Mouse (Mus musculus) hindbrain, postnatal 0 days (tissue): ENCODE measurements at regions not wholly inside any gene's neighbourhood (a gene's known extent, or its start where the extent isn't known, plus 50 kb on each side); places are given as distances from the start of the nearest gene placed in this dataset.

Source experiments
- ATAC-seq: fragments of 200-750 bp; cut with Nextera tagmentation; 2 replicates; pipeline ENCODE4 v1.8.0; 2017; ENCODE audit warnings: mild to moderate bottlenecking, moderate TSS enrichment, moderate library complexity
- DNase-seq: peaks from one replicate; pipeline ENCODE4 v3.0.0-alpha.2; 2015; ENCODE audit warnings: low spot score
- H3K27ac ChIP-seq: fragments of 300-500 bp; sonication (generic); 2 replicates; pipeline ENCODE4 v1.5.1; 2014; ENCODE audit warnings: mild to moderate bottlenecking
- H3K27me3 ChIP-seq: fragments of 300-500 bp; sonication (generic); 2 replicates; pipeline ENCODE4 v1.6.1; 2014; ENCODE audit warnings: low read length, mixed read lengths; ENCODE audit not compliant: insufficient read depth
- H3K36me3 ChIP-seq: fragments of 300-500 bp; sonication (generic); 2 replicates; pipeline ENCODE4 v1.6.1; 2014; ENCODE audit warnings: low read length, mixed read lengths; ENCODE audit not compliant: insufficient read depth
- H3K4me1 ChIP-seq: fragments of 300-500 bp; sonication (generic); 2 replicates; pipeline ENCODE4 v1.6.1; 2014; ENCODE audit warnings: antibody characterized with exemption, low read length, mixed read lengths; ENCODE audit not compliant: insufficient read depth
- H3K4me2 ChIP-seq: fragments of 300-500 bp; sonication (generic); 2 replicates; pipeline ENCODE4 v1.6.1; 2014; ENCODE audit warnings: low read depth, mild to moderate bottlenecking, low read length, moderate library complexity, mixed read lengths
- H3K4me3 ChIP-seq: fragments of 300-500 bp; sonication (generic); 2 replicates; pipeline ENCODE4 v1.5.1; 2014; ENCODE audit warnings: low read length
- H3K9ac ChIP-seq: fragments of 300-500 bp; sonication (generic); replicated peaks from 2 replicates; pipeline ENCODE4 v1.6.1; 2014; ENCODE audit warnings: mild to moderate bottlenecking, low read length, moderate library complexity, mixed read lengths
- H3K9me3 ChIP-seq: fragments of 300-500 bp; sonication (generic); 2 replicates; pipeline ENCODE4 v1.6.1; 2016; ENCODE audit warnings: low read length, mixed read lengths
- CTCF ChIP-seq: IDR thresholded peaks from 2 replicates; pipeline ENCODE4 v1.5.1; 2016; ENCODE audit warnings: antibody characterized with exemption, control low read depth, low read depth
- WGBS: fragments of 180-500 bp; shearing (Covaris S2); extraction: QIAGEN DNeasy Blood & Tissue Kit; methylation state at CpG from one replicate; pipeline ENCODE4 v1.1.7; 2014; 5-methylcytosine and 5-hydroxymethylcytosine counted together

DNA sequence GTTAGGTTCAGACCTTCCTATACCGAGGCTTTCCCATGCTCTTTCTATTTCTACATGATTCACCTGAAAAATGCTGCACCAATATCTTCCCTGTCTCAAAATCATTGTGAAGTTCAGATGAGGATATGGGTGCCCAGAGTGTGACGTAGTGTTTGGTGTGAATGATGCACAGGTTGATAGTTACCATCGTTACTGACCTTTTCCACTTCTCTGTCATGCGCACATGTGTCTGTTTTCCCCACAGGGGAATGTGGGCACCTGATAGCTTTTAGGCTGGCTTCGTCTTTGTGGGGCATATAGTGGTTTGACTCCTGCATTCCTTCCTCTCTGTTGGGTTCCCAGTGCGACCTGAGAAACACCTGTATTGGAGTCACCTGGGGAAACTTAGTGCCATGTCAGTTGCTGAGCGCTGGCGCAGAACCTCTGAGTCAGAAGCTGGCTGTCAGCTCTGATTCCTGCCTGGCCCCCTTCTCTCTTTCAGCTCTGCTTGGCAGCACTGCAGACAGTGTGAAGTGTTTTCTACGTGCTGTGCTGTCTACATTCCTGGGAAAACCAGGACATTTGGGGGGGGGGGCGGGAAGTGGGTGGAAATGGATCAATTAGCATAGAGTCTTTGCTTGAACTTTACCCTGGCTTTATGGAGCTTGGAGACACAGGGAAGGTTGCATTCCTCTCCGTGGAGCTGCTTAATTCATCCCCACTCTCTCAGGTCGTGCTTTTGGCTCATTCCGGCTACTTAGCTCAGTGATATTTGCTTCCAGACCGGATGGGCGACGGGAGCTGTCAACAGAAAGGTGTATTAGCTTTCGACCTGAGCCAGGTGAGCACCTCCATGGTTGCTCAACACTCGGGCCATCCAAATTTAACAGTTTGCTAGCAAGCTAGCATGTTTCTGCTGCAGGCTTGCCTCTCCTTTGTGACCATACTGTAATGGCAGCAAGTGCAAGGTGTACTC, 1281.4 kb upstream of the A1bg start:
- no peaks in the 10 kb centered on the region for H3K27me3 ChIP-seq
- H3K9ac ChIP-seq: no peak overlapping the region
- no peaks in the 10 kb centered on the region for H3K9me3 ChIP-seq
- no peak overlapping the region for H3K27ac ChIP-seq
- DNase-seq: peak; percentile 29
- H3K4me1 ChIP-seq: no peaks in the 10 kb centered on the region
- H3K36me3 ChIP-seq: no peaks in the 10 kb centered on the region
- TF ChIP-seq CTCF: no peak
- WGBS: 60% methylated on average over 18 of the region's 18 CpGs
- no peak for ATAC-seq
- no peak overlapping the region for H3K4me2 ChIP-seq
- H3K4me3 ChIP-seq: no peak overlapping the region

DNA sequence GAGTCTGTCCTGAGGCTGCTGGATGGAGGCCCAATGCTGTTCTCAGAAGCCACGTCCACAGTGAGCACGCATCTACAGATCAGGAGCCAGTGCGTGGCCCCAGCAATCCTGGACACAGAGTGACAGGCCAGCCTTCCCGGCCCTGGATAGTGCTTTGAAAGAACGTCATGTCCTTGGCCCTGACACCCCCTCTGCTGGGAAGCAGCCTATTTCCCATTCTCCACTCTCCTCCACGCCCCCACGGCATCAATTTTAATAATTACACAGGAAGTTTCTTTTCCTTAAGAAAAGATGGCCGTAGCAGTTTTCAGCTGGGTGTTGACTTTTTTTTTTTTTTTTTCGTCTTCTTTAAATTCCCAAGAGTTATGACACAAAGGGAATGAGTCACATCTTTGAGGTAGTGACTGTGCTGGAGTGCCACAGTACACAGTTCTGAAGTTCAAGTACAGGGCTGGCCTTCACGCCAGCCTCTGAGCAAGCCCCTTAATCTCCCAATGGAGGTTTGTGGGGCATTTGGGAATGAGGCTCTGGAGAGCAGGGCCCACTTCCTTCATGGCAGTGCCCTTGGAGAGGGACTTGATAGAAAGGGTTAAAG, 1280.1 kb upstream of the A1bg start:
- Histone ChIP-seq H3K9ac (no peak overlapping the region), H3K4me1 (no peaks in the 10 kb centered on the region), H3K36me3 (no peaks in the 10 kb centered on the region), H3K4me3 (no peak overlapping the region), H3K9me3 (no peaks in the 10 kb centered on the region), H3K27me3 (no peaks in the 10 kb centered on the region), H3K4me2 (no peak overlapping the region), H3K27ac (no peak overlapping the region)
- no peak for TF ChIP-seq CTCF
- 77% methylated on average over 10 of the region's 10 CpGs for WGBS
- DNase-seq (no peak), ATAC-seq (no peak)

GRCm38 (mm10) chr15:62198721-62199120, 1275.9 kb upstream of the A1bg start:
- Histone ChIP-seq H3K4me3 (no peak overlapping the region), H3K36me3 (no peaks in the 10 kb centered on the region), H3K9ac (no peak overlapping the region), H3K27ac (no peak overlapping the region), H3K27me3 (no peaks in the 10 kb centered on the region), H3K4me1 (no peaks in the 10 kb centered on the region), H3K9me3 (no peaks in the 10 kb centered on the region), H3K4me2 (no peak overlapping the region)
- DNase-seq (no peak), ATAC-seq (no peak)
- 93% methylated on average over 6 of the region's 6 CpGs for WGBS
- no peak for TF ChIP-seq CTCF

DNA sequence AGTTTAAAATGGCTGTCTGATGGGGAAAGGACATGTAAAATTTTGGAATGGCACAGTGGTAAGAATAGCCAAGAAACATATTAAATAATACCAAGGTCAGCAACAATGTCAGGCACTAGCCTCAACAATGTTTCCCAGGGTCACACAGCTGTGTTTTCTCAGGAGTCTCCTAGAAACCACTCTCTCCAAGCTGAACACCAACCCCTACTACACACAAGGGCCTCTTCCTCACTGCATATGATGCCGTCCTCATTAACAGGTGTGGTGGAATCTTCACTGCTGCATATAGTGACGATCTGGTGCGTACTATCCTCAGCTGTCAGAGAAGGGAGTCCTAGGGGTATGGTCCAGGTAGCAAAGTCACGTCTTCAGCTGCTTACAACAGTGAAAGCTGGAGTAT, 1275.4 kb upstream of the A1bg start:
- Histone ChIP-seq H3K4me3 (no peak overlapping the region), H3K27me3 (no peaks in the 10 kb centered on the region), H3K9ac (no peak overlapping the region), H3K36me3 (no peaks in the 10 kb centered on the region), H3K4me2 (no peak overlapping the region), H3K4me1 (no peaks in the 10 kb centered on the region), H3K9me3 (no peaks in the 10 kb centered on the region), H3K27ac (no peak overlapping the region)
- no peak for DNase-seq
- no peak for ATAC-seq
- no peak for TF ChIP-seq CTCF
- 89% methylated on average over 4 of the region's 4 CpGs for WGBS

DNA sequence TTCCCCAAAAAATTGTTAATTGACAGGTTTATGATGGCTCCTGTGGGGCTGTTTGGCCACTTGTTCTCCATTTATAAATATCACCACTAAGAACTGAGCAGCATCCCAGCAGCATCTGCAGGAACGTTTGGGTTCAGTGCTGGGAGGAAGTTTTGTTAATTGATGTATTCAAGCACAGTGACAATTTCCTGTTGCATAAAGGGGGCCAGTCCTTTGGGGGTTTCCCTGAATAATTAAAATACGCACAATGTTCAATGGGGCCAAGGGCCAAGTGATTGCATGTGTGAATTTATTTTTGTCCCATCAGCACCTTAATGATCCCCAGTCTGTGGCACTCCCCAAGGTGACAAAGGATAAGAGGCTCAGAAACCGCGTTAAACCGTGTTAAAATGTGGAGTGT, 1272.6 kb upstream of the A1bg start:
- no peak for TF ChIP-seq CTCF
- H3K4me3 ChIP-seq: no peak overlapping the region
- ATAC-seq (no peak), DNase-seq (no peak)
- no peak overlapping the region for H3K27ac ChIP-seq
- H3K9ac ChIP-seq: no peak overlapping the region
- H3K9me3 ChIP-seq: no peaks in the 10 kb centered on the region
- no peaks in the 10 kb centered on the region for H3K4me1 ChIP-seq
- no peak overlapping the region for H3K4me2 ChIP-seq
- WGBS: 57% methylated on average over 5 of the region's 5 CpGs
- H3K36me3 ChIP-seq: no peaks in the 10 kb centered on the region
- H3K27me3 ChIP-seq: no peaks in the 10 kb centered on the region

DNA sequence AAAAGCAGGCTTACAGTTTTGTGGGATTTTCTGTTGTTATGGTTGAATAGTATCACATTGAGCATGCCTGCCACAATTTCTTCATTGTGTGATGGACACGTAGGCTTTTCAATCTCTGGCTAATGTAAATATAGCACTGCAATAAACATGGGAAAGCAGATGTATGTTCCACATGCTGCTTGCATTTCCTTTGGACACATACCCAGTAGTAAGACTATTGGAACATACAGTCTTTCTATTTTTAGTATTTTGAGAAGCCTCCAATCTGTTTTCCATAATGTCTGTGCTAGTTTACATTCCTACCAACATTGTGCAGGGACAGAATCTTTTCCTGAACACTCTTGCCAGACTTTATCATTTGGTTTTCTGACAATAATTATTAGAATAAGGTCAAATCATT, 1269.9 kb upstream of the A1bg start:
- H3K9me3 ChIP-seq: no peaks in the 10 kb centered on the region
- H3K27ac ChIP-seq: no peak overlapping the region

GRCm38 (mm10) chr15:62191641-62192040, 1268.8 kb upstream of the A1bg start:
- no peaks in the 10 kb centered on the region for H3K9me3 ChIP-seq
- no peak overlapping the region for H3K4me2 ChIP-seq
- DNase-seq: no peak
- 90% methylated on average over 1 of the region's 1 CpGs for WGBS
- H3K36me3 ChIP-seq: no peaks in the 10 kb centered on the region
- H3K4me3 ChIP-seq: no peak overlapping the region
- ATAC-seq: no peak
- no peak overlapping the region for H3K9ac ChIP-seq
- no peak overlapping the region for H3K27ac ChIP-seq
- no peaks in the 10 kb centered on the region for H3K4me1 ChIP-seq
- TF ChIP-seq CTCF: no peak
- no peaks in the 10 kb centered on the region for H3K27me3 ChIP-seq

More for the DNA sequence above, 1269.9 kb upstream of the A1bg start:
- Histone ChIP-seq H3K36me3 (no peaks in the 10 kb centered on the region), H3K4me2 (no peak overlapping the region), H3K4me3 (no peak overlapping the region), H3K4me1 (no peaks in the 10 kb centered on the region), H3K27me3 (no peaks in the 10 kb centered on the region), H3K9ac (no peak overlapping the region)
- no peak for DNase-seq
- ATAC-seq: no peak
- TF ChIP-seq CTCF: no peak
- 86% methylated on average over 1 of the region's 1 CpGs for WGBS
